Mouse (Mus musculus) cerebellum, adult 2 months (tissue): Measurements from ENCODE around the gene Aars.

Experiments used
- CTCF ChIP-seq: fragments of 200-500 bp; IDR thresholded peaks from 2 replicates; pipeline ENCODE4 v1.5.1; 2011; ENCODE audit warnings: low read depth, mild to moderate bottlenecking, control low read depth, low read length, moderate library complexity, borderline replicate concordance; ENCODE audit not compliant: insufficient read depth
- POLR2A ChIP-seq: fragments of 200-500 bp; IDR thresholded peaks from 2 replicates; pipeline ENCODE4 v1.6.1; 2011; ENCODE audit warnings: low read length, control low read depth, borderline replicate concordance; ENCODE audit not compliant: insufficient read depth

DNA sequence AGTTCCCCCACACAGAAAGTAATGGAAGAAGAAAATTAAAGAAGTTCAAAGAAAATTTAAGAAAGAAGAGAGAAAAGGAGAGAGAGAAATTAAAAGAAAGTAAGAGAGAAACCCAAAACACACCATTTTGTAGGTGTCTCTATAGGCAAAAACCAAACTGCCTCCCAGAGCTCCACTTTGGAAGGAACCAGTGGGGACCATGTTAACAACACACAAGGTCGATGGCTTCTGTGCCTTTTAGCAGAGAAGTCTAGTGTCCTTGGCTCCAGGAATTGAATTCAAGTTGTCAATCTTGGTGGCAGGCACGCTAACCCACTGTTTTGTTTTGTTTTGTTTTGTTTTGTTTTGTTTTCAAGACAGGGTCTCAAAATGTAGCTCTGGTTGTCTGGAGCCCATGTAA is 29.9 kb downstream of the Aars start:
- TF ChIP-seq CTCF (no peak), POLR2A (no peak)
